Mouse (Mus musculus) intestine, postnatal 0 days (tissue): ENCODE measurements at regions not wholly inside any gene's neighbourhood (a gene's known extent, or its start where the extent isn't known, plus 50 kb on each side); places are given as distances from the start of the nearest gene placed in this dataset.

ENCODE experiments used
- ATAC-seq: fragments of 200-750 bp; cut with Nextera tagmentation; 2 replicates; pipeline ENCODE4 v1.8.0; 2017; ENCODE audit warnings: mild to moderate bottlenecking, moderate TSS enrichment, moderate library complexity
- H3K27ac ChIP-seq: fragments of 300-500 bp; sonication (generic); 2 replicates; pipeline ENCODE4 v1.5.1; 2014; ENCODE audit warnings: mild to moderate bottlenecking, low read depth, low read length, moderate library complexity
- H3K27me3 ChIP-seq: fragments of 300-500 bp; sonication (generic); replicated peaks from 2 replicates; pipeline ENCODE4 v1.6.1; 2014; ENCODE audit warnings: low read length, mixed read lengths; ENCODE audit not compliant: control insufficient read depth, insufficient read depth
- H3K36me3 ChIP-seq: fragments of 300-500 bp; sonication (generic); 2 replicates; pipeline ENCODE4 v1.6.1; 2014; ENCODE audit warnings: mild to moderate bottlenecking, moderate library complexity; ENCODE audit not compliant: control insufficient read depth, insufficient read depth
- H3K4me1 ChIP-seq: fragments of 300-500 bp; sonication (generic); replicated peaks from 2 replicates; pipeline ENCODE4 v1.6.1; 2014; ENCODE audit warnings: antibody characterized with exemption, low read length, mixed read lengths; ENCODE audit not compliant: control insufficient read depth, insufficient read depth
- H3K4me2 ChIP-seq: fragments of 300-500 bp; sonication (generic); replicated peaks from 2 replicates; pipeline ENCODE4 v1.6.1; 2014; ENCODE audit warnings: low read depth, mild to moderate bottlenecking, moderate library complexity
- H3K4me3 ChIP-seq: fragments of 300-500 bp; sonication (generic); 2 replicates; pipeline ENCODE4 v1.5.1; 2014; ENCODE audit warnings: low read depth, low read length
- H3K9ac ChIP-seq: fragments of 300-500 bp; sonication (generic); 2 replicates; pipeline ENCODE4 v1.6.1; 2014; ENCODE audit warnings: mild to moderate bottlenecking, low read depth, low read length
- H3K9me3 ChIP-seq: fragments of 300-500 bp; sonication (generic); 2 replicates; pipeline ENCODE4 v1.6.1; 2016; ENCODE audit warnings: mixed run types; ENCODE audit not compliant: control insufficient read depth
- CTCF ChIP-seq: sonication (generic); IDR thresholded peaks from 2 replicates; pipeline ENCODE4 v1.5.1; 2016; ENCODE audit warnings: low read depth, mild to moderate bottlenecking, control low read depth, antibody characterized with exemption, moderate library complexity
- WGBS: fragments of 180-500 bp; shearing (Covaris S2); extraction: QIAGEN DNeasy Blood & Tissue Kit; methylation state at CpG from one replicate; pipeline ENCODE4 v1.1.7; 2014; 5-methylcytosine and 5-hydroxymethylcytosine counted together

DNA sequence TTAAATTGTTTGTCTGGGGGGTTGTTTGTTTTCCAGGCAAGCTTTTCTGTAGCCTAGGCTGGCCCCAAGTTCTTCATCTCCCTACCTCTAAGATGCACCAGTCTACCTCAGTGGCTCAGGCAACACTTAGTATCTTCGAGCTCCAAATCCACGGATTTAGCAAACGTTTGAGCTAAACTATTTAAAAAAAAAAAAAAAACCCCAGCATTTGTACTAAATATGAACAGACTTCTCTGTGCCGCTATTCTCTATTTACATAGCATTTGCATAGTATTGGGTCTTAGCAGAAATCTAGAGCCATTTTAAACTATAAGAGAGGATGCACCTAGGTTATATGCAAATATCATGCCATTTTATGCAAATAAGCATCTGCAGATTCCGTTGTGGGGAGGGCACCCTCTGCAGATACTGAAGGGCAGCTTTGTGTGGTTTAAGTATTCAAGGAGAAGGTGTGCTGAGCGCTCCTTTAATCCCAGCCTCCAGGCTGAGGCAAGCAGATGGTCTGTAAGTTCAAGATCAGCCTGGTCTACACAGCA lies 123.4 kb upstream of the Slc22a12 start:
- Histone ChIP-seq H3K9me3 (no peaks in the 10 kb centered on the region), H3K36me3 (no peaks in the 10 kb centered on the region), H3K4me3 (no peak overlapping the region), H3K9ac (no peak overlapping the region), H3K4me2 (no peak overlapping the region), H3K27ac (no peak overlapping the region), H3K27me3 (peaks cover 7% of the 10 kb centered on the region; the same call in 1 of the 2 replicates), H3K4me1 (no peaks in the 10 kb centered on the region)
- WGBS = 71% methylated on average over 6 of the region's 6 CpGs
- no peak for TF ChIP-seq CTCF
- no peak for ATAC-seq

DNA sequence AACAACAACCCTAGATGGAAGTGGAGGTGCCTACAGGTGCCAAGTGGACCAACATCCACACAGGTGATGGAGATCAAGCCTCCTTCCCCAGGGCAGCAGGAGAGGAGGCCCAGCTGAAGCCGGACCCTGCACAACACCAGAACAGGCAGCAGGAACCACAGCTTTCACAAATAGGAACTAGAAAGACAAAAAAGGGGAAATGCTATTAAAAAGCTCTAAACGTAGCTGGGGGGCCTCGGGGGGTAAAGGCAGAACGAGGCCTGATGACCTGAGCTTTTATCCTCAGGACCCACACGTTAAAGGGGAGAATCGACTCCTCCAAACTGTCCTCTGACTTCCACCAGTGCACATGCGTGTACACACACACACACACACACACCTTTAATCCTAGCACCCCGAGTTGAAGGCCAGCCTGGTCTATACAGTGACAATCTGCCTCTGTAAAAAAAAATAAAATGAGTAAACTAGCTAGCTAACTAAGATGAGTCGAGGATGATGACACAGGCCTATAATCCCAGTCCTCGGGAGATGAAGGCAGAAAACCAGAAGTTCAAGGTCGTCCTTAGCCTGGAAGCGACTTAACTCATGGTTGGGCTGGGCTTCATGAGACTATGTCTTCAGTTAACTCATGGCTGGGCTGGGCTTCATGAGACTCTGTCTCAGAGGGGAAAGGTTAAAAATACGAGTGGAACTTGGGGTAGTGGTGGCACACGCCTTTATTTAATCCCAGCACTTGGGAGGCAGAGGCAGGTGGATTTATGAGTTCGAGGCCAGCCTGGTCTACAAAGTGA lies 122.6 kb upstream of the Slc22a12 start:
- Histone ChIP-seq H3K9ac (no peak overlapping the region), H3K36me3 (no peaks in the 10 kb centered on the region), H3K27ac (no peak overlapping the region), H3K27me3 (peaks cover 14% of the 10 kb centered on the region; the same call in 1 of the 2 replicates), H3K9me3 (no peaks in the 10 kb centered on the region), H3K4me1 (no peaks in the 10 kb centered on the region), H3K4me2 (no peak overlapping the region), H3K4me3 (no peak overlapping the region)
- 65% methylated on average over 15 of the region's 15 CpGs for WGBS
- ATAC-seq = no peak
- no peak for TF ChIP-seq CTCF

DNA sequence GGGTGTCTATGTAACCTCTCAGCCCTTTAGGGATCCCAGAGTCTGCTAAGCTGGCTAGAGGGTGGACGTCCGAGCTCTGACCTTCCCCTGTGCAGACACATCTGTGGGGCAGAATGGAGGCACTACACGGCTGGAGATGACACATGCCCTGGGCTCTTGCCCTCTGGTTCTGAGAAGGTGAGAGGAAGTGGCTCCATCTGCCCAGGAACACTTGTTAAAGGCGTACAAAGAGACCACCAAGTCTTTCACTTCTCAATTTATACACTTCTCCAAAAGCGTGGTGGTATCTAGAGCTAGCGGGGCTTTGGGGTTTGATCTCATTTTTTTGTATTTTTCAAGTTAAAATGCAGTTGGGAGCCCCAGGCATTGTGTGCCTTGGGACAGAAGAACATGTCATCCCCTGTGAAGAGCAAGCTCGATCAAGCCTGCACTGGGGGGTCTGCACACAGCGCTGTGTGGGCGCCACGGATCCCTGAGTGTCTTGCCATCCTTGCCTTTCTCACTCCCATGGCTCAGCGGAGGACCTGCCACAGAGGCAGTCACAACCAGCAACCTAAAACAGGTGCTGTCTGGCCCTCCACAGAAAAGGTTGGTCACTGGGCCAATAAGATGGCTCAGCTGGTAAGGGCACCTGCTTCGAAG lies 121.6 kb upstream of the Slc22a12 start:
- Histone ChIP-seq H3K9ac (no peak overlapping the region), H3K4me2 (no peak overlapping the region), H3K36me3 (no peaks in the 10 kb centered on the region), H3K27ac (no peak overlapping the region), H3K4me1 (no peaks in the 10 kb centered on the region), H3K27me3 (peaks cover 21% of the 10 kb centered on the region; the same call in 1 of the 2 replicates), H3K9me3 (no peaks in the 10 kb centered on the region), H3K4me3 (no peak overlapping the region)
- no peak for ATAC-seq
- no peak for TF ChIP-seq CTCF
- WGBS = 81% methylated on average over 12 of the region's 12 CpGs

DNA sequence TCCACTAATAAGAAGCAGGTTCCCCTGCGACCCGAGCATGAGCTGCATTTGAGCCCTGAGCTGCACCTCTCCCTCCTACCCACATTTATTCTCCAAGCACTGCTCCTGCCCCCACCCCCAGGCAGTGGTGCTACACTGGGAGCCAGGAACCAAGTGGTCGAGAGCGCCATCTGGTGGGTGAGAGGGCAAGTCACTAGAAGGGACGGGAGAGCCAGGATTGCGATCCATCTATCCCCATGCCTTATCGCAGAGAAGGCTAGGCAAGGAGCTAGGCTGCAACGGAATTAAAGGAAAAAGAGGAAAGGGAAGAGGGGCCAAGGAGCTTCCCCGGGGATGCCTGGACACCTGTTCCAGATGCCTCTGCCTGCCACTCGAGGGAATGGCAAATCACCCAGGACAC lies 120.6 kb upstream of the Slc22a12 start:
- ATAC-seq = peak; percentile 60; the same call in 1 of the 2 replicates
- WGBS = 3% methylated on average over 10 of the region's 10 CpGs
- peak; percentile 97 for TF ChIP-seq CTCF
- H3K9me3 ChIP-seq = no peaks in the 10 kb centered on the region
- H3K4me1 ChIP-seq = no peaks in the 10 kb centered on the region
- H3K27me3 ChIP-seq = peaks cover 21% of the 10 kb centered on the region; the same call in 1 of the 2 replicates
- no peak overlapping the region for H3K4me3 ChIP-seq
- H3K27ac ChIP-seq = no peak overlapping the region
- no peaks in the 10 kb centered on the region for H3K36me3 ChIP-seq
- H3K9ac ChIP-seq = no peak overlapping the region
- H3K4me2 ChIP-seq = no peak overlapping the region

DNA sequence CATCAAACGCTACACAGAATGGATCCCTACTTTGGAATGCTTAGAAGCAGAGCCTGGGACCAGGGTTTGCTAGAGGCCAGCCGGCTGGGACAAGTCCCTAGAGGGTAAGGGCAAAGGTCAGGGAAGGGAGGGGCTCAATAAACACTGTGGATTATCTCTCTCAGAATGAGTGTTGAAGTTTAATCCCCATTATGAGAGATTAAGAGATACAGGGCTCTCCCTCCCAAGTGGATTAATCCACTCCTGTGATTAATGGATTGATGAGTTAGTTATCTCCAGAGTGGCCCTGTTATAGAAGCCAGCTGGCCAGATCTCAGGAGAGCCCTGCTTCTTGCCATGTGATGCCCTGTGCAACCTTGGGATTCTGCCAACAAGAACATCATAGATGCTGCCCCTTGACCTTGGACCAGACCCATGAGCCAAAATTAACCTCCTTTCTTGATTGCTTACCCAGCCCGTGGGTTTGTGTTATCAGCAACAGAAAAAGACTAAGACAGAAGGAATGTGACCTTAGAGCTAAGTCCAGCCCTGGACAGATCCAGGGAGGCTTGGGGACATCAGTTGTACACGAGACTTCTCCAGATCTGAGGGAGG lies 119.6 kb upstream of the Slc22a12 start:
- TF ChIP-seq CTCF = no peak
- Histone ChIP-seq H3K27me3 (peaks cover 21% of the 10 kb centered on the region; the same call in 1 of the 2 replicates), H3K4me2 (no peak overlapping the region), H3K27ac (no peak overlapping the region), H3K9ac (no peak overlapping the region), H3K4me1 (no peaks in the 10 kb centered on the region), H3K9me3 (no peaks in the 10 kb centered on the region), H3K36me3 (no peaks in the 10 kb centered on the region), H3K4me3 (no peak overlapping the region)
- ATAC-seq = no peak
- WGBS = 32% methylated on average over 4 of the region's 4 CpGs

DNA sequence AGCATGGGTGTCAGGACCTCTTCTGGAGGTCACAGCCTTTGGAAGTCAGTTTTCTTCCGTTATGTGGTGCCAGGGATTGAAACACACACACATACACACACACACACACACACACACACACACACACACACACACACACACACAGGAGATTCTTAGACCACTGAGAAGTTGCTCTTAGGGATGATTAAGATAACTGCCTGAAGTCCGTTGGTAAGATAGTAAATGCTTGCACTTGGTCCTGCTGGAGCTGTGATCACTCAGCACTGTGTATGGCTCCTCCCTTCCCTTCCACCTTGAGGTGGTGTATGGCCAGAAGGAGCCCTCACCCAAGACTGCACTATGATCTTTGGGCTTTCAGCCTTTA lies 118.7 kb upstream of the Slc22a12 start:
- Histone ChIP-seq H3K36me3 (no peaks in the 10 kb centered on the region), H3K27ac (no peak overlapping the region), H3K27me3 (peaks cover 21% of the 10 kb centered on the region; the same call in 1 of the 2 replicates), H3K4me1 (no peaks in the 10 kb centered on the region), H3K4me3 (no peak overlapping the region), H3K9ac (no peak overlapping the region), H3K9me3 (no peaks in the 10 kb centered on the region), H3K4me2 (no peak overlapping the region)
- WGBS = 41% methylated on average over 2 of the region's 2 CpGs
- ATAC-seq = 0 out of 2 replicates have a peak, but pooled peaks have one; percentile 17
- TF ChIP-seq CTCF = no peak
